Mouse (Mus musculus): ENCODE measurements around the gene Krtcap2.
"Not testable (repeated sequence)": the region's sequence is repeated elsewhere in the genome, so short reads cannot be mapped to it uniquely, and the experiment has no call there.

Gene Krtcap2

DNA sequence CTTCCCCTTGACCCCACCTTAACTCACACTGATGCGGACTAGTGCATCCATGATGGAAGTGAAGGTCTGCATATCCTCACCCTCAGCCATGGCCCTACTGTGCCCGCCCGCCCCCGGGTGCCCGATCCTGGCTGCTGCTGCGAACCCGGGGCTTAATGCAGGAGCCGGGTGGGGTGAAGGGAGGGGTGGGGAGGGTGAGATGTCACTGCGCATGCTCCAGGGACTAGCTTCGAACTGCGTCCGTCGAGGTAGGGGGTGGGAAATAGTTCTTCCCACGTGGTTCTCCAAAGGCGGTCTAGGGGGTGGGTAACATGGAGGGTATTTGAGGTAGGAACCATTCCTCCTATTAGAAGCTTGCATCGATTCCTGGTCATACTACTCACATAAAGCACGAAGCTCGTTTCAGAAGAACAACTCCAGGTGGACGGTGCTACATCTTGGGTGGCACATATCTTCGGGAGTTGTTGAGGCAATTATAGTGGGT is at the start of gene Krtcap2:
Gene Krtcap2 (plus strand): TSS at position 279 of the 484 bp plus-strand sequence.
- DNase-seq (ENCODE audit: low spot score in 2 of 2), result no peak

DNA sequence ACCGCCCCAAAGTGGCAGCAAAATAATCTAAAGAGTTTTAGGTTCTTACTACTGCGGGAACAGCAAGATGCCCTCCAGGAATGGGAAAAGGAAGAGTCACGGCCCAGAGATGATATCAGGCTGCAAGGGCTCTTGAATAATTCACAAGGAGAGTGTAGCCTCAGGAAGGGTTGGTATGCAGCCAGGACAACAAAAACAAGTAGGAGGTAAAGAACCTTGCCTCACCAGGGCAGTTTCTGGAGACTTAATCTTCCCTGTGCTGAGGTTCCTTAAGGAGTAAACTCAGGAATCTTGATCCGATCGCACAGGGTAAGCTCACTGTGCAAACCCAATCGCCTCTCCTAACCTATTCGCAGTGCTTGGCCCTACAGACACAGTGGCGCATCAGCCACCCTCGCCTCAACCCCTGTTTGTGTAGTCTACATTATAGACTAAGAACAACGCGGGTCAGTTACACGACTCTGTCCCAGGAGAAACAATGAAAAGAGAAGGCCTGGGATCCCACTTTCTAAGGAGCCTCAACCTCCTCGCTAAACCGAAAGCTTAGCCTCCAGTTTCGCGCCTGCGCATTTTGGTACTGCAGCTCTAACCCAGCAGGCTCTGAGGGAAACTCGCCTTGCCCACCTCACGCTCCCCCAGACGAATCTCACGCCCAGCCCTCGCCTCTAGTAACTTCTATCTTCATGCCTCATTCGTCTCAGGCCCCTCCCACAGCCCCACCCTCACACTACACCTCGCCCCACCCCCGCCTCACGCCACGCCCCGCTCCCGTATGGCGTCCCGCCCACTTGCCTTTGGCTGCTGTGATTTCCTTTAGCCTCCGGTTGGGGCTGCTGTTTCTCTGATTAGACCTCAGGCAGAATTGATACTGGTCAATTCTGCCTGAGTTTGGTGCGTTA is 49.5 kb upstream of the Krtcap2 start:
- peak; percentile 75 to 87 for DNase-seq (ENCODE audit: low spot score in 2 of 2)

DNA sequence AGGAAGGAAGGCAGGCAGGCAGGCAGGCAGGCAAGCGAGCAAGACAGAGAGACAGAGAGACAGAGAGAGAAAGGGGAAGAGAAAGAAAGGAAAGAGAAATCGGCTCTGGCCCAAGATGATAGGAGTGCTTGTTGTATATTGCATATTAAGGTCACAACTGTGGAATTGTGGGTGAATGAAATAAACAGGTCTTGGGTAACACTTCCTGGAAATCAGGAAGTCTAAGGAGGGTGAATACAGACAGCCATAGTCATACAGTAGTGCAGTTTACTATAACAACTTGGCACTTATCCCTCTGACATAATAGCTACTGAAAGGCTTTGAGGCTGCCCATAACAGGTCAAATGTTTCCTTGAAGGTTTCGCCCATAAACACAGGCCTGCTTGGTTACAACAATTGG is 45.9 kb upstream of the Krtcap2 start:
- no peak for DNase-seq (ENCODE audit: low spot score in 2 of 2)

DNA sequence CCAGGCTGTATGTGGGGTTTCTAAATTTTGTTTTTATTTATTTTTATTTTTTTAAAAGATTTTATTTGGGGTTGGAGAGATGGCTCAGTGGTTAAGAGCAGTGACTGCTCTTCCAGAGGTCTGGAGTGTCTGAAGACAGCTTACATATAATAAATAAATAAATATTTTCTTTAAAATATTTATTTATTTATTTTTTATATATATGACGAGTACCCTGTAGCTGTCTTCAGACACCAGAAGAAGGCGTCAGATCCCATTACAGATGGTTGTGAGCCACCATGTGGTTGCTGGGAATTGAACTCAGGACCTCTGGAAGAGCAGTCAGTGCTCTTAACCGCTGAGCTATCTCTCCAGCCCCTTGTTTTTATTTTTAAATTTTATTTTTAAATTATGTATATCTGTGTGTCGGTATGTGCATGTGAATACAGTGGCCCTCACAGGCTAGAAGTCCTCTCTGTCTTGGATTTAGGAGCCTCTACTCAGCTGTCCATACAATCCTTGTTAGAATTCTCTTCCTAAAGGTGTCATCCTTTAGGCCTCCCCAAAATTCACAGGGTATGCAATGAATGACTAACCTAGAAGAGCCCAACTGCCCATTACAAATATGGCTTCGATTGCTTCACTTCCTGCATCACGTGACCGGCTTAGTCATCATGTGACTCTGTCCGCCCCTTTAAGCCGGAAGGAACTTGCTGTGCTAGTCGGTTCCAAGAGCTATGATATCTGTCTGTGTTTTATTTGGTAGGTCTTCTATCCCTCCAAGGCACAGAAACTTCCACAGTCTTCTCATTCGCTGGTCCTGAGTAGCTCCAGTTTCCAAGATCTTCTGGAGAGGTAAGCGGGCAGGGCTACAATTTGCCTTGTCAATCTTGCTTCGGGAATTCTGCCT is 43.3 kb upstream of the Krtcap2 start, which contains the start of gene Gba:
Gene Gba (plus strand): TSS at position 676 of the 889 bp plus-strand sequence.
- peak; percentile 76 to 80 for DNase-seq (ENCODE audit: low spot score in 2 of 2)

DNA sequence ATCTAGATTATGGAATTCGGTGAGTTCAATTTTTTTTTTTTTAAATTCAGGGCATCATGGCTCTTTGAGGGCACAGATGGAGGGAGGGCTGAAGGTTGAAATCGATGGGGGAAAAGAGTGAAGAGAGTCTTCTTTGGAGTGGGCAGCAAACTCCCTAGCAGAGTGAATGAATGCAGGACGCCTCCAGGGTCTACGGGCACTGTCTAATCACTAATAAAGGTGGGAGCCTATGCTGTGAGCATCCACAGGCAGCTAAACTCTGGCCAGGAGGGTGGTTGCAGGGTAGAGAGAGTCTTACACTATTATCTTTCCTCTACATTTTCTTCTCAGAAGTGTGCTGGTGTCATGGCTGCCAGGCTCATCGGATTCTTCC is 42.6 kb upstream of the Krtcap2 start:
- no peak for DNase-seq (ENCODE audit: low spot score in 2 of 2)

DNA sequence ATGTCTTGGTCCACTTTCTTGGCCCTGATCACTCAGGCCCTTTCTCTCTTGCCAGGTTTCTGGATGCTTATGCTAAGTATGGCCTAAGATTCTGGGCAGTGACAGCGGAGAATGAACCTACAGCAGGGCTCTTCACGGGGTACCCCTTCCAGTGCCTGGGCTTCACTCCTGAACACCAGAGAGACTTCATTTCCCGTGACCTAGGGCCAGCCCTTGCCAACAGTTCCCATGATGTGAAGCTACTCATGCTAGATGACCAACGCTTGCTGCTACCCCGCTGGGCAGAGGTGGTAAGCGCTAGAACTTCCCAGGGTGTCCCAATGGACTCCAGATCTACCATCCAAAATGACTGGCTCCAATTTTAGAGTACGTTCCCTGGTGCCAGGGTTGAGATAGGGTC is 39.7 kb upstream of the Krtcap2 start:
- DNase-seq (ENCODE audit: low spot score in 2 of 2), result no peak

DNA sequence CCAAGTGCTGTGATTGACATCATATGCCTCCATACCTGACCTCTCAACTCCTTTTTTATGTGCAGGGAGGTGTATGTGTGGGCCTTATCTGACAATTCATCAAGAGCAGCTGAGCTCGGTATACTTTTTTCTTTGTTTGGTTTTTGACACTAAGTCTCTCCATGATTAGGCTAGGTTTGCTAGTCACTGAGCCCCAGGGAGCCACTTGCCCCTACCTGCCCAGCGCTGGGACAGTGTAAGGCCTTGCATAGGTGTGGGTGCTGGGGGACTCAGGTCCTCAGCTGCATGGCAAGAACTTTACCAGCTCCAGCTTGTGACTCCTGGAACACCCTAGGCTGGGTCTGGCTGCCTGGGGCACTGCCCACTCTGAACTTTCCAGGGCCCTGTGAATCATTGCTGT is 39.1 kb upstream of the Krtcap2 start:
- DNase-seq (ENCODE audit: low spot score in 2 of 2), result peak in 1 of 2 experiments; percentile 52

- DNase-seq (ENCODE audit: low spot score in 2 of 2), result peak; percentile 58 to 75
These were observed 37.6 kb upstream of the Krtcap2 start for GRCm38 (mm10) chr3:89208075-89208657.

DNA sequence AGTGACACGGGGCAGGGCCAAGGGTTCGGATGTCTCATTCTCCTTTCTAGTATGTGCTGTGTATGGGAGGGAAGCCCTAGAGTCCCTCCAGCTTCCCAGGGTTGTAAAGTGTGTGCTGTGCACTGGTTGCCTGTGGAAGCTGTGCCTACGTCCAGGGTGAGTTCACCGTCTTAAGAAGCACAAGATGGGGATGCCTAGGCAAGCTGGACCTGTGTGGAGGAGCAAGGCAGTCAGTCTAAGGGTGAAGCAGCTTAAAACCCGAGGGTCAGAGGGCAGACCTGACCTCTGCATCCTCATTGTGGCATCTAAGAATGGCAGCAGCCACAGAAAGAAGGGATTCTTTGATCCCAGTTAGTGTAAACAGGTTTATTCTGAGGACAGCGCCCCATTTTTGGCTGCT is 37.0 kb upstream of the Krtcap2 start:
- no peak for DNase-seq (ENCODE audit: low spot score in 2 of 2)

DNA sequence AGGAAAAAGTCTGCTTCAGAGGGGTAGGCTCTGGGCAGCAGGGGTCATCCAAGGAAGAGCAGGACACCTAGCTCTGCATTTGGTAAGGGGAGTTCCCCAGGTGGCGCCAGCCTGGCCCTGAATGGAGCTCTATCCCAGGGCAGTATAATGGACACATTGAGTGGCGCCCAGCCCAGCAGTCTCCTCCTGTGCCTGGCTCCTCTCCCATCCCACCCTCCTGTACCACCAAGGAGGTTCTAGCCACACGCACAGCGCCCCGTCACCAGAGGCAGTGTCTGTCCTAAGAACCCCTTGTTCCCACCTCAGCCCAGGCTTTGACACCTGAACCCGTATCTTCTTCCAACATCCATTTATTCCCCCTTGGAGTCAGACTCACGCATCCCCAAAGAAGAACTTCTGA is 36.0 kb upstream of the Krtcap2 start:
- no peak for DNase-seq (ENCODE audit: low spot score in 2 of 2)

DNA sequence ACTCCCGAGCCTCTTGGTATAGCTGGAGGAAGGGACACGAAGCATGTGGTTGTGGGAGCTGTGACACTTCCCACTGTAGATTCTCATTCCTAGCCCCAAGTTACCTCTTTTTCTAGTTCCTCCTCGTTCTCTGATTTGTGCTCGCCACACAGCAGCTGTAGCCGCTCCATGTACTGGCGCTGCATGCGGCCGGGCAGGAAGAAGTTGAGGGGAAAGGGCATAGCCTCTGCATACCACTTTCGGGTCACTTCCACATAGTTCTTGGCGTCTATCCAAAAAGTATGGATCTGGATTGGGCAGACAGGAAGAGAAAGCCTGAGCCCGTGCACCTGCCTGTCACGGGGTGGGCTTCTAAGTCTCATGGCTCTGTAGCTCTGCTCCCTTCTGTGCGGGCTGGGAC is 35.6 kb upstream of the Krtcap2 start:
- no peak for DNase-seq (ENCODE audit: low spot score in 2 of 2)

DNA sequence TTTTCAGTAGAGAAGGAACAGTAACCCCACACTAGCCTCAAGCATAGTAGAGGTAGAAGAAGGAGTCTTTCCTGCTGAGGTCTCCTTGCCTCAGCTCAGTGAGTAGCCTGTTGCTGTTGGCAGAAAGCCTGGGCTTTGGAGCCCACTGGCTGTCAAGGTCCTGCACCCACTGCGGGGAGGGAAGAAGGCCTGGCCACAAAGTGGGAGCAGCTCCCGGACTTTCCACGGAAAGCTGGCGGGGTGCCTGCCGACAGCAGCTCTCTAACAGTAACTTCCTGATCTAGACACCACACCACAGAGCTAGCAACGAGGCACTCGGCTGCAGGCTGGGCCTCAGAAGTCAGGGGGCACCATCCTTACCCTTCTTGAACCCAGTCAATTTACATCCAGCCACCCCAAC is 35.0 kb upstream of the Krtcap2 start:
- no peak for DNase-seq (ENCODE audit: low spot score in 2 of 2)

DNA sequence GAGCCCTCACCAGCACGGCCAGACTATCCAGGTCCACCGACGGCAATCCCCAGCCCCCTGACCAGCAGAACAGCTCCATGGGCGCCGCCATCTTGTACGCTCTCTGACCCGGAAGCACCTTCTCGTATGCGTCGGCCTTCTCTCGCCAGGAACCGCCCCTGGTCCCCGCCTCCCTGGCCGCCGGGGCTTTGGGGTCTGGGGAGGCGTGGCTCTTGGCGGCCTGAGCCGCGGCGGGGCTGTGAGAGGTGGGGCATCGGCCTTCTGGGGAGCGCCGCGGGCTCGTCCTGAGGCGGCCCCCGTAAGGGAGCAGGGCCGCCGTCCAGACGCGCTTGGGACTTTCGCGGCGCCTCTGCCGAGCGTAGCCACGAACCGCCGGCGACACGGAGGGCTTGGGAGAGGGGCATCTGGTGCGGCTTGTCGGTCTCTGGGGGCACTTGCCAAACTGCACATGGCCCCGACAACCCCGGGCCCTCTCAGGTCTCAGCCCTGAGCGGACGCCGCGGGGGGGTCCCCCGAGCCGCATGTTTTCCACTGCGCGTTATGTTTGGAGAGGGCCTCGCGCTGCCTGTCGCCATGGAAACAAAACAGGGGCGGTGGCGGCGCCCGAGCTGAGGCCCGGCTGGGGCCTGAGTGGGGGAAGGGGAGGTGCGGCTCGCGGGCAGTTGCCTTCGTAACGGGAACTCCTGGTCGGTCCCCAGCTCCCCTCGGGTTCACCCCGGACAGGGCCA is 31.8 kb upstream of the Krtcap2 start:
- peak; percentile 92 for DNase-seq (ENCODE audit: low spot score in 2 of 2)

GRCm38 (mm10) chr3:89214681-89215411 is 30.9 kb upstream of the Krtcap2 start, which contains the start of gene Thbs3:
Gene Thbs3 (plus strand): TSS chr3:89215180.
- no peak for DNase-seq (ENCODE audit: low spot score in 2 of 2)

DNA sequence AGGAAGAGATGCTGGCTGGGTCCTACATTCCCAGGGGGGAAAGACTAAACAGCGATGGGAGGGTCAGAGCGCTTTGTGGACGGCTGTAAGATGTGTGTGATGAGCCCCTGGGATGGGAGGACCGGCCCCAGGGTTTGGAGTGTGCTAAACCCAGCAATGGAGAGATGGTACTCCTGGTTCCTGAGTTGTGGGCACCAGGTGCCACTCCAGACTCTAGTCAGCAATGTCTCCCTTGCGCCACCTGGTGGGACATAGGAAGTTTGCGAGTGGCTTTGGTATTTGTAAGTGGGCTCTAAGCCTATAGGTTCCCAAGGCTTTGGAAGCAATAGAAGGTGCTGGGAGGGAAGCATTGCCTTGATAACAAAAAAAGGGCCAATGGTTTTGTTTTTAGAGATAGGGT is 29.9 kb upstream of the Krtcap2 start:
- DNase-seq (ENCODE audit: low spot score in 2 of 2), result peak; percentile 65 to 75

- not testable (repeated sequence) for DNase-seq (ENCODE audit: low spot score in 2 of 2)
These were observed 29.4 kb upstream of the Krtcap2 start for GRCm38 (mm10) chr3:89216407-89216806.

DNA sequence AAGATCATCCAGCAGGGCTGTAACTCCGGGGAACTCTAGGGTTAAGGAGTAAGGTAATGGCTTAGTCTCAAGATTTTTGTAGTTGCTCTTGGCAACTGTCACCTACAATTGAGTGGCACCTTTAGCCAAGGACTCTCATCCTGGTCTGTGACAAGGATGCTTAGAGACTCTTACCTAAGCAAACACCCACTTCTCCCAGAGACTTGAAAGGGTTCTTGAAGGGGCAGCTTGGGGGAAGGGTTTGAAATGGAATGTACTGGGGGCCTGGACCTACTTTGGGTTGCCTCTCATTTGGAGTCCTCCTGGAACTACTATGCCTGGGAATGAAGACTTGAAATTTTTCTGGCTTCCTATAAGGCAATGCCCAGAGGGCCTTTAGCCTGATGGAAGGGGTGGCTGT is 27.5 kb upstream of the Krtcap2 start:
- DNase-seq (ENCODE audit: low spot score in 2 of 2), result no peak

DNA sequence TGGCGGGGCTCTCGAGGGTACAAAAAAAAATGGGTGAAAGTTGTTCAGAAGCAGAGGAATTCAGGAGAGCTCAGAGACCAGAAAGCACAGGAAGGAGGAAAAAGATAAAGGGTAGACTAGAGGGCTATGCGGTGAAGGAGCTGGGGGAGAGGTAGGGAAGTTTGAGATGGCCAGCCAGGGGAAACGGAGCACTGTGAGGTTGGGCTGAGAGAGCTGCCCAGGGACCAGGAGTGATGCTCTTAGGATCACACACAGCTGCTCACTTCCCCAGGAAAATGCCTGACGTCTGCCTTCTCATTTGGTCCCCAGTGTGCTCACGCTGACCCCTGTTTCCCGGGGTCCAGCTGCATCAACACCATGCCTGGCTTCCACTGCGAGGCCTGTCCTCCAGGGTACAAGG is 26.2 kb upstream of the Krtcap2 start:
- no peak for DNase-seq (ENCODE audit: low spot score in 2 of 2)

DNA sequence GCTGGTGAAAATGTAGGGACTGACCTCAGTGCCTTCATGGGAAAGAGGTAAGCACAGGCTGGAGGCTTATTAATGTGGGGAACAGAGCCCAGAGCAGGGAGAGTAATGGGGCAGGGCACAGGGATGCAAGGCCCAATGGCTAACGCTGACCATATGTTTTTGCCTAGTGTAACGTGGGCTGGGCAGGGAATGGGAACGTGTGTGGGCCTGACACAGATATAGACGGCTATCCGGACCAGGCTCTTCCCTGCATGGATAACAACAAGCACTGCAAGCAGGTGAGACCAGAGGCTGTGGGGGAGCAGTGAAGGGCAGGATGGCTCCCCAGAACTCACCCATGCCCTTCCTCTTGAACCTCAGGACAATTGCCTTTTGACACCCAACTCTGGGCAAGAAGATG is 24.6 kb upstream of the Krtcap2 start:
- no peak for DNase-seq (ENCODE audit: low spot score in 2 of 2)

DNA sequence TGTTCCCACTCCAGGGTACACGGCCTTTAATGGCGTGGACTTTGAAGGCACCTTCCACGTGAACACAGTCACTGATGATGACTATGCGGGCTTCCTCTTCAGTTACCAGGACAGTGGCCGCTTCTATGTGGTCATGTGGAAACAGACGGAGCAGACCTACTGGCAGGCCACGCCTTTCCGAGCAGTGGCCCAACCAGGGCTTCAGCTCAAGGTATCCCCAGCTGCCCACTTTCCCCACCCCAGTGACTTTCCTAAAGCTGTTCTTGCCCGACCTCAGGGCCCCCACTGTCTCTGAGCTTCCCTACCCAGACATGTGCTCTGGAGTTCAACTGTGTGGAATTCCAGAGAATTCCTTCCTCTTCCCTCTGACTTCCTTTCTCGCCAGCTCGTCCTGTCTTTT is 21.0 kb upstream of the Krtcap2 start:
- DNase-seq (ENCODE audit: low spot score in 2 of 2), result no peak

All from urinary bladder, adult 18-20 months (tissue).